Mouse (Mus musculus) lung, postnatal 4 days (tissue): ENCODE measurements around the gene Pllp.
A peak's percentile ranks its signal among the peaks of the same experiment; 100 is the strongest.

ENCODE experiments used
- DNase-seq, 2 experiments: peaks; one replicate each; pipeline ENCODE4 v3.0.0; 2021

Gene Pllp

DNA sequence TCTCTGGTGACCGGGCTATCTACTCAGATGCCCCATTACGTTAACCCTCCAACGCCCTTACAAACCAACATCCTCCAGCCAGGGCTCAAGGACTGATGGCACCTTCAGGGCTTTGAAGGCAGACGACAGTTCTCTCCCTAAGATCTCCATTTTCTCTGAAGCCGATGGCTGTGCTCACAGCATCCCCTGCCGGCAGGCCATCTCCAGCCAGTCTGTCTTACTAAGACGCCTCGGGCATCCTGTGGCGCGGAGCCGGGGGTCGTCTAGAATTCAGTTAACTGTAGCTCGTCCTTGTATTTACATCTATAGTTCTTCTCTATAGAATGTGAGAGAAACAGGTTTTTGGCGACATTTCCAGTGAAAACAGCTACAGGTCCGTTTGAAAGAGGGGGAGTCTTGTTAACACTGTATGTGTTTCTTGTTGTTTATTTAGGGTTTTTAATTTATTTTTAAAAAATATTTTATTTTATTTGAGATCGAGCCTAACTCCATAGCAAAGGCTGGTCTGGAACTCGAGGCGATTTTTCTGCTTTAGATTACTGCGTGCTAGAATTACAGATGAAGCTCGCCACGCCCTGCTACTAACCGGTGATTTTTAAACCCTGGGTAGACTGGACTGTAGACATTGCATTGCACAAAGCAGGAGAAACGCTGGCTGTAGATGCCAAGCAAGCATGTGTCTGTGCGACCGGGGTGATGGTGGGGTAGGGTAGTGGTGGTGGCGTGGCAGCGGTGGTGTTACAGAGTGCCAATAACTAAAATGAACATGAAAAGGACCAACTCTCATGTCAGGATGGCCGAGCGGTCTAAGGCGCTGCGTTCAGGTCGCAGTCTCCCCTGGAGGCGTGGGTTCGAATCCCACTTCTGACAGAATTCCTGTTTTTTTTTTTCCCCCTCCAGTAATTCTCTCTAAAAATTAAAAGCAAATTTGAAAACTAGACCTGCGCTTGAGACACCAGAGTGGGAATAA lies 7.1 kb upstream of the Pllp start:
- peak; percentile 86 to 89 for DNase-seq

DNA sequence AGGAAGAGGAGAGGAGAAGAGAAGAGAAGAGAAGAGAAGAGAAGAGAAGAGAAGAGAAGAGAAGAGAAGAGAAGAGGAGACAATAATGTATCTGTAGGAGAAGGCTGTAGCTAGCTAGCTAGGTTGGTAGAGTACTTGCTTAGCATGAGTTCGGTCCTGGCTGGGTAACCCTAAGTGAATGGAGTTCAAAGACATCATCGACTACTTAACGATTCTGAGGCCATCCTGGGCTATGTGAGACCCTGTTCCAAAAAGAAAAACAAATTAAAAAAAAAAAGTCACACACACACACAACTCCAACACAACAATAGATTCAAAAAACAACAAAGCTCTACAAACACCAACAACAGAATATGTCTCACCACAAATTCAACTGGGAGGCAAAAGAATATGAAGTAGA lies 6.1 kb upstream of the Pllp start:
- no peak for DNase-seq

DNA sequence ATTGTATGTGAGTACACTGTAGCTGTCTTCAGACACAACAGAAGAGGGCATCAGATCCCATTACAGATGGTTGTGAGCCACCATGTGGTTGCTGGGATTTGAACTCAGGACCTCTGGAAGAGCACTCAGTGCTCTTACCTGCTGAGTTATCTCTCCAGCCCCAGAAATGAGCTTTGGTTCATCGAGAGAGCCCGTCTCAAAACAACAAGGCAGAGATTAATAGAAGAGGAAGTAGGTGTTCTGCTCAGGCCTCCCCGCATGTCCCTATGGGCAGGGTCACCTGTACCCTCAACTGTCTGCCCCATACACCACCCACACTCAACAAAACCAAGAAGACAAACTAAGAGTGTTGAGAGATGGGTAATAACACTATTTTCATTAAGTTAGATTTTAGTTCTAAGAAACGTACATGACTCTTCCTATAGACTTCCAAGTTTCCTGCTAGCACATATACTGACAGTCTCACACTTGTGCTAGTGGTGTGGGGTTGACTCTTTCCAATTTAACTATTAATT lies 4.4 kb upstream of the Pllp start:
- DNase-seq: no peak

DNA sequence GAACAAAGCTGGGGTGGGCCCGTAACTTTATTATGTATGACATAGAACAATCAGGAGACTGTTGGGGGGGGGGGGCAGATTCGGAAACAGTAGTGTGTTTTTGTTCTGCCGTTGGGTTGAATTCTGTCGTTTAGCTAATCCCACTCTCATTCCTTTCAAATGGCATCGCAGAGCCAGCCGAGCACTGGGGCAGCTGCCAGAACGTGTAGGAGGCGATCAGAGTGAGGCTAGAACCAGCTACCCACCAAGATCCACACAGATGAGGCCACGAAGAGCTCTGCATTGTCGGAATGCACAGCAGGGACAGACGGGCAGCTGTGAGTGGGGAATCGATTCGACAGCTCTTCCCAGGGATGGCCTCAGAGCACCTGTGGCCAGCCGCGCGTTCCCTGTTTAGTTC lies 3.3 kb upstream of the Pllp start:
- no peak for DNase-seq

DNA sequence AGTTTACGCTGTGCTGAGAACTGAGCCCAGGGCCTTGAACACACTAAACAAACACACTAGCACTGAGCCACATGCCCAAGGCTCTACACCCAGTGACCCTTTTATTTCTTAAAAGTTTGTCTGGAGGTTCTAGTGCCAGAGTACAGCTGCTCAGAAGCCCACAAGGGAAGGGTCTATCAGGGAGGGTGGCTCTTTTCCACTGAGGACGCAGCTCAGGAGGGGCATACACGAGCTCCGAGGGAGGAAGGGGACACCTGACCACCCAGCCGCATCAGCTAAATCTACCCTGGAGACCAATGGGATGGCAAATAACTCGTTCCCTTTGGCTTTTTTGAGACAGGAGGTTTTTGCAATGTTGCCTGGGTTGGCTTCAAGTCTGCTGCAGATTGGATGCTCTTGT lies 1.9 kb upstream of the Pllp start:
- peak in 1 of 2 experiments; percentile 8 for DNase-seq

DNA sequence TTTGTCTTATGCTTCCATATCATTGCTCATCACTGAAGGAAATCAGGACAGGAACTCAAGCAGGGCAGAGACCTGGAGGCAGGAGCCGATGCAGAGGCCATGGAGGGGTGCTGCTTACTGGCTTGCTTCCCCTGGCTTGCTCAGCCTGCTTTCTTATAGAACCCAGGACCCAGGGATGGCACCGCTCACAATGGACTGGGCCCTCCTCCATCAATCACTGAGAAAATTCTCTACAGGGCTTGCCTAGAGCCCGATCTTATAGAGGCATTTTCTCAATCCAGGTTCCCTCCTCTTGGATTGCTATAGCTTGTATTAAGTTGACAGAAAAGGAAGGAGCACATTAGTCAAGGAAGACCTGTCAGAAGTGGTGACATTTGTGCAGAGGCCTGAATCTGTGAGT lies 488 bp upstream of the Pllp start:
- DNase-seq: no peak

DNA sequence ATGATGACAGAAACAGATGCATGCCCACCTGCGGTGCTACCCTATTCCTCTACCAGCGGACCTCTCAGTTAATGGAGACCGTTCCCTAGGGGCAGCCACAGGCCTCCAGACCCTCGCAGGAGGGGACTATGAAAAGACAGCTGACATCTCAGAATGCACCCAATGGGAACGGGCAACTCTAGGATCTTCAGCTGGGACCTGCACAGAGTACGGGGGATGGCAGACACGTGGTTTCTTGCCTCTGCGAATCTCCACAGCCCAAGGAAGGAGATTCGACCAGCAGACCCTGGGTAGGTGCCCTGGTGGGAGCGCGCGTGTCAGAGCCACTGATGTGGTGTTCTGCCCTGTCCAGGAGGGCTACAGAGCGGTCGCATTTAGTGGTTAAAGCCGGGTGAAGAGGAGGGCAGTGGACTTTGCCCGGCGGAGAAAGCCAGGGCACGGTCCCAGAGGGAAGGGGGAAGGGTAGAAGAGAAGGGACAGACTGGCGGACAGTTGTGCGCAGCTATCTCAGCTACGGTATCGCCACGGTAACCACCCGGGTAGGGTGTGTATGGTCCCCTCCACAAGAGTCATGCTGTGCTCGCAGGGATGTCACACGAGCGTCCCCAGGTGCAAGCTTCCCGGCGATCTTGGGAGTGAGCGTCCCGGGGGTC lies 611 bp downstream of the Pllp start:
- DNase-seq: peak in 1 of 2 experiments; percentile 19

GRCm38 (mm10) chr8:94694701-94695100 lies 1.4 kb downstream of the Pllp start:
- DNase-seq: peak in 1 of 2 experiments; percentile 6

DNA sequence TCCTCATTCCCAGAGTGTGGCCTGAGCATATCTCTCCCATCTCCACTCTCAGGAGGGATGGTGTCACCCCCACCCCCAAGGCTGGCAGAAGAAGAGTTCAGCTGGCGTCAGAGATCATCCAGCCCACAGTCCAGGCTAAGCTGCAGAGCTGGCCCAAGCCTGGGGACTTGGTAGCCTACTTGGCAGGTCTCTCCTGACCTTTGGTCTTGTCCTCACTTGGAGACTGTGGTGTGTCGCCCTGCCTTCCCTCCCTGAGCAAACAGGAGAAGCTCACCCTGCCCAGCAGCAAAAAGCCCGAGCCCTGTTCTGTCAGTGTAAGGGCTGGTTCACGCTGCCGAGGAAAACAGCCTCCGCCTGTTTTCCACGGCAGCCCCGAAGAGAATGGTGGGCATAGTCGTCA lies 10.1 kb downstream of the Pllp start:
- DNase-seq: no peak

GRCm38 (mm10) chr8:94684287-94684686 lies 11.8 kb downstream of the Pllp start:
- DNase-seq: no peak

DNA sequence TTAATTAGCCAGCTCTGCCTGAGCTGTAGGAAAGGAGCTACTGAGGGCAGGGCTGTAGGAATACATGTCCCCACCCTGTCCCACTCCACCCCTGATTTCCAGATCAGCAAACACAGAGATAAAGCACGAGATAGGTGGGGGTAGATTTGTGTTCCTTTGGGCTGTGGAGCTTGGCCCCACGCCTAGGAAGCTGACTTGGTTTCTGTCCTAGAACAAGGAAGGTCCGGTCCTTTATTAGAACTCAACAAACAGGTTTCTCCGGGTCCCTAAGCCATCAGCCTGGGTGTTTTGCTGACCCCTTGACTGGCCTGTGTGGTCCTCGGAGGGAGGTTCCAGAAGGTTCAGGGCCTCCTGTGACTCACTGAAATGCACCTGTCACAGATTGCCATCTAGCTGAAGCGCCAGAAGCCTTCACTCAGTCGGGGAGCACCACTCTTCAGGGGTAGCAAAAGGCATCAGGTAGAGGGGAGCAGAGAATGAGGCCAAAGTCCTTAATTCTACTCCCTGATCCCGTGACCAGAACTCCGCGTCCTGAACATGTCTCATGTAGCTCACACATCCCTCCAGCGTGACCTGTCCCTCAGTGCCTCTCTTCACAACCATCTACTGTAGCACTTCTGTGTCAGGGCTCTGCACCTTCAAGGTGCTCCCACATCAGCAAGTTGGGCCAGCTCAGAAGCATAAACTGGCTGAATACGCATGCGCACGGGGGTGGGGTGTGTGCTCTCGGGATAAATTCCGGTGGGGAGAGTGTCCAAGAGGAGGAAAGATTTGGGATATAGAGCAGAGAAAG lies 13.2 kb downstream of the Pllp start:
- peak; percentile 51 to 74 for DNase-seq

GRCm38 (mm10) chr8:94680414-94680813 lies 15.7 kb downstream of the Pllp start:
- DNase-seq: no peak

DNA sequence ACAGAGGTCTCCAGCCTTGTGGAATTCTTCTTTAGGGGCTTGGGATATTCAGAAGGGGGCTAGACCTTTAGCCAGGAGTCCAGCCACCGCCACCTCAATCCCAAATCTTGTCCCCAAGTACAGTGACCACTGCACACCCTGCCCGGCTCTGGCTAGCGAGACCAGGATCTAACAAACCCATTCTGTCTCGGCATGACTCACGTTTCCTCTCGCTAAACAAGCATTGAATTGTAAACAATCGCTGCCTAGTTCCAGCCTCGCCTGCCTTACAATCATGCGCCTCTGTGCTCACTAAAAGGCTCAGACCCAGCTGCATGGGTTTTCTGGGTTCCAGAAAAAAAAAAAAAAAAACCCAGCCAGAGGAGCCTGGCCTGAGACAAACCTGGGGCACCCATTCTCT lies 17.5 kb downstream of the Pllp start:
- peak; percentile 67 to 75 for DNase-seq

DNA sequence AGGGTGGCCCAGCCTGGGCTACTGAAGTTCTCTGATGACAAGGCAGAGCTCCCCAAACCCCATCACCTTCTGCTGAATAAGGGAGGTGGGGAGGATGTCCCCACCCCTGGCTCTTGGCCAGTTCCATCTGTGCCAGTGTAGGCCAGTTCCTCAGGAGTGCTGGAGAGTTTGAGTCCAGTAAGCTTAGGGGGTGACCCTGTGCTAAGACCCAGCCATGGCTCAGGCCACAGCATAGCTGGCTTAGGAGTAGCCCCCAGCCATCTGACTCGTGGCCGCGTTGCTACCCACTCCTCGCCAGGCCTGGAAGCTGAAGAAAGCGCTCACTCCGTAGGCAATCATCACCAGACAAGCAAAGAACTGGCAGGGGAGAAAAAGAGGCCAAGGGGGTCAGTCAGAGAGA lies 20.2 kb downstream of the Pllp start:
- DNase-seq: no peak

DNA sequence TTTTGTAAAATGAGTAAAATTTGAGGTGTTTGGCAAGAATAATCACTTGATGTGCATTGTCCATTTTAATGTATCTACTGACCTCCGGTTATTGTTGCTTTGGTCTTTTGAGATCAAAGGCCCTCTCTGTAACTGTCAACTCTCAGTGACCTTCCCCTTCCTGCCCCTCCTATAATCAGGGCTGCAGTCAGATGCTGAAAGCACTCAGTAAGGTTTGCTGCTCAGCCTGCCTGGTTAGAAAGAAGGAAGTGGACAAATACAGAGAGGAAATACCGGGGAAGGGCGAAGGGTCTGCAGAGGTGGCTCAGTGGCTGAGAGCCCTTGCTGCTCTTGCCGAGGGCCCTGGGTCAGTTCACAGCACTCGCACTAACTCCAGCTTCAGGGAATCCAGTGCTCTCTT lies 21.7 kb downstream of the Pllp start:
- DNase-seq: peak; percentile 43 to 61

DNA sequence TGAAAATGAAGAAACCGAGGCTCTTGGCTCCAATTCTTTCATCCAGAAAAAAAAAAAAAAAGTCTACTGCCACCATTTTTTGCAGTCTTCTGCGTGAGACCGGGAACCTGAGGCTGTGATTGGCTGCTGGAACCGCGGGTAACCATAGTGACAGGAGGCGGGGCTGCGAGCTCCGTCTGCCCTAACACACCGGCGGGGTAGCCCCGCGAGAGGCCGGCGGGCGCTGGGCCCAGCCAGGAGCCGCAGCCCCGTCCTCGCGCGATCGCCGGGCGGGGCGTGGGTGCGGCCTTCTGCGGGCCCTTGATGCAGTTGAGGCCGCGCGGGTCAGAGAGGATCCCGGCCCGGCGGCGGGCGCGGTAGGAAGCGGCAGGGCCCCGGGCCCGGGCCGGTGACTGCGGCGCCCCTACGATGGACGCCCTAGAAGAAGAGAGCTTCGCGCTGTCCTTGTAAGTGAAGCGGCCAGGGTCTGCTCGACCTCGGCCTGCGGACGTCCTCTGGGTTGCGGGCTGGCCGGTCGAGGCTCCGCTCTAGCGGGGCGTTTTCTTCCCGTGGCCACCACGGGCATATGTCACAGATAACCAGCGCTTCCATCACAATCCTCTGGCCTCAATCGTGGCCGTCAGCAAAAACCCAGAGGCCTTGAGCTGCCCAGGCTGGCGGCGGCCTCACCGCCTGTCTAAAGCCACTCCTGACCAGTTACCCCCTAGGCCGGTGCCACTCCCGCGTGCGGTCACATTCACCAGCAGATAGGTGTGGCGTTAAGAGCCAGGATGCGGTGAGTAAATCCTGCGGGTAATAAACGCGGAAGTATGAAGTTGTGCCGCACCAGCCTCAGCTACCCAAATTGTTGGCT lies 29.4 kb downstream of the Pllp start, which contains the start of gene Arl2bp:
Gene Arl2bp (plus strand): TSS at position 145 of the 853 bp plus-strand sequence.
- peak; percentile 96 to 98 for DNase-seq

DNA sequence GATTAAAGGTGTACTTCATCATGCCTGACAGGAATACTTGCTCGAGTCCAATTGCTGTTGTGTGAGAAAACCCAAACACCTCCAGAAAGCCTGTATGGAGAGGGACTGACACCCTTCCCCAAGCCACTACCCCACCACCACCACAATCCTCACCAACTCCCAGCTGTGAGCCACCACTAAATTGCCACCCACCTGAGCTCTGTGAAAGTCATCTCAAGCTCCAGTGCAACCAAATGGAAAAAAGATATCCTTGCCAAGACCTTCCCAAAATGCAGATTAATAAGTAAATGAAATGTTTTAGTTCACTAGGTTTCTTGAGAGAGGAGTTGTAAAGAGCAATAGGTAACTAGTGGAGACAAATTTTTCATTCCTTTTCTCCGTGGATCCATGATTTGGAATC lies 31.4 kb downstream of the Pllp start:
- no peak for DNase-seq

DNA sequence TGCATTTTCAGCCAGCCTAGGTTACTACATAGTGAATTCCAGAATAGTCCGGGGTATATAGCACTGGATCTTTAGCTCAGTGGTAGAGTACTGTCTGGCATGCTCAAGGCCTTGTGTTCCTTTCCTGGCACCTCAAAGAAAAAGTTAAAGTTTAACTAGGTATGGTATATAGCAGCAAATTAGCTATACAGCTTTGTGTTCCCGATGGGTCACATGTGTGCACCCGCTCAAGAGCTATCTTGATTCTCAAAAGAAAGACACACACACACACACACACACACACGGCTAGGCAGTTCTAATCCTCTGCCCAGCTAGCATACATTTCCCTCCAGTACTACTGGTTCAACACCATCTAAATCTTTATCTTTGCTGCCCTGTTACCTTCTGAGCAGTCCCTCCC lies 35.7 kb downstream of the Pllp start:
- no peak for DNase-seq

- DNase-seq: no peak
These were observed 38.0 kb downstream of the Pllp start for GRCm38 (mm10) chr8:94658031-94658430.

GRCm38 (mm10) chr8:94654994-94655393 lies 41.1 kb downstream of the Pllp start:
- no peak for DNase-seq

GRCm38 (mm10) chr8:94652951-94653350 lies 43.1 kb downstream of the Pllp start:
- no peak for DNase-seq

DNA sequence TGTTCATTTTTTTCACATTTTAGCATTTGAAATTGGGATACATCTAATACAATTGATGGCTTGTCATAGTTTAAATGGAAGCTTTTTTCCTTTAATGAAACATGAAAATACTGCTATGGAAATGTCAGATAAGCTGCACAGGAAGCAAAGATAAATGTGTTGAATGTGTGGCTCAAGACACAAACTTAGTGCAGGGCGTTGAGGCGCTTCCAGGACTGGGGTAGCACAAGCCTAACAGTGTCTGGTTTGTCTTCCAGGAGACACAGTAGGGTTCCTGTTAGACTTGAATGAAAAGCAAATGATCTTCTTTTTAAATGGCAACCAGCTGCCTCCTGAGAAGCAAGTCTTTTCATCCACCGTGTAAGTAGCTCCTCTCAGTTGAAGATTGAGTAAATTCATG lies 46.6 kb downstream of the Pllp start:
- DNase-seq: no peak
